Mouse (Mus musculus) layer of hippocampus, adult 8-10 months (tissue): Measurements from ENCODE around the gene Smad3. TPM values are rescaled to one million over a fixed set of nuclear protein-coding genes. Genes with fewer than 3 reads are reported as not detected.
A peak's percentile ranks its signal among the peaks of the same experiment; 100 is the strongest.

Source experiments
- DNase-seq, 2 experiments: peaks; one replicate each; pipeline ENCODE4 v3.0.0; 2022; ENCODE audit warnings: low spot score in 2 of 2
- total RNA-seq, 4 experiments: library from RNA; stranded (reverse); gene quantifications; 2 replicates each; pipeline ENCODE4 v1.2.4; 2022

The Smad3 gene
- total RNA-seq, 4 experiments from 2014 or later, result 48.8 to 57.3 (median 53.6) TPM

- peak in 1 of 2 experiments; percentile 45 for DNase-seq
Observed at GRCm38 (mm10) chr9:63702502-63703013, 55.2 kb downstream of the Smad3 start.

- no peak for DNase-seq
Observed at GRCm38 (mm10) chr9:63701957-63702309, 55.9 kb downstream of the Smad3 start.

- DNase-seq, result no peak
Observed at GRCm38 (mm10) chr9:63701258-63701956, 56.4 kb downstream of the Smad3 start.

- no peak for DNase-seq
Observed at GRCm38 (mm10) chr9:63699145-63699544, 58.6 kb downstream of the Smad3 start.

GRCm38 (mm10) chr9:63698320-63699045, 59.3 kb downstream of the Smad3 start:
- no peak for DNase-seq

- no peak for DNase-seq
Observed at GRCm38 (mm10) chr9:63697606-63698005, 60.2 kb downstream of the Smad3 start.

- DNase-seq, result no peak
Observed at GRCm38 (mm10) chr9:63696463-63697105, 61.2 kb downstream of the Smad3 start.

GRCm38 (mm10) chr9:63691960-63692359, 65.8 kb downstream of the Smad3 start:
- DNase-seq, result no peak

GRCm38 (mm10) chr9:63690511-63690910, 67.3 kb downstream of the Smad3 start:
- no peak for DNase-seq

GRCm38 (mm10) chr9:63687413-63688015, 70.3 kb downstream of the Smad3 start:
- DNase-seq, result no peak

- no peak for DNase-seq
Observed at GRCm38 (mm10) chr9:63685352-63685751, 72.4 kb downstream of the Smad3 start.

- no peak for DNase-seq
Observed at GRCm38 (mm10) chr9:63684277-63684676, 73.5 kb downstream of the Smad3 start.

GRCm38 (mm10) chr9:63682943-63683342, 74.9 kb downstream of the Smad3 start:
- DNase-seq, result no peak

- DNase-seq, result no peak
Observed at GRCm38 (mm10) chr9:63682301-63682700, 75.5 kb downstream of the Smad3 start.

GRCm38 (mm10) chr9:63678076-63678475, 79.7 kb downstream of the Smad3 start:
- DNase-seq, result no peak

GRCm38 (mm10) chr9:63677621-63678020, 80.2 kb downstream of the Smad3 start:
- DNase-seq, result no peak

GRCm38 (mm10) chr9:63674613-63675012, 83.2 kb downstream of the Smad3 start:
- DNase-seq, result no peak

- no peak for DNase-seq
Observed at GRCm38 (mm10) chr9:63673494-63673805, 84.3 kb downstream of the Smad3 start.

GRCm38 (mm10) chr9:63672797-63673493, 84.8 kb downstream of the Smad3 start:
- no peak for DNase-seq

GRCm38 (mm10) chr9:63669816-63670215, 88.0 kb downstream of the Smad3 start:
- no peak for DNase-seq

- no peak for DNase-seq
Observed at GRCm38 (mm10) chr9:63668621-63669020, 89.2 kb downstream of the Smad3 start.
